Mouse (Mus musculus): ENCODE results near the gene Tbc1d32. TPM values are rescaled to one million over a fixed set of nuclear protein-coding genes. Genes with fewer than 3 reads are reported as not detected.
"Not testable (repeated sequence)": the region's sequence is repeated elsewhere in the genome, so short reads cannot be mapped to it uniquely, and the experiment has no call there.

The Tbc1d32 gene
- 3.3 and 3.5 TPM in 2 replicates for polyA plus RNA-seq (2015; fragmentation: Nextera tagmentation; extraction: Ambion mirVana)

DNA sequence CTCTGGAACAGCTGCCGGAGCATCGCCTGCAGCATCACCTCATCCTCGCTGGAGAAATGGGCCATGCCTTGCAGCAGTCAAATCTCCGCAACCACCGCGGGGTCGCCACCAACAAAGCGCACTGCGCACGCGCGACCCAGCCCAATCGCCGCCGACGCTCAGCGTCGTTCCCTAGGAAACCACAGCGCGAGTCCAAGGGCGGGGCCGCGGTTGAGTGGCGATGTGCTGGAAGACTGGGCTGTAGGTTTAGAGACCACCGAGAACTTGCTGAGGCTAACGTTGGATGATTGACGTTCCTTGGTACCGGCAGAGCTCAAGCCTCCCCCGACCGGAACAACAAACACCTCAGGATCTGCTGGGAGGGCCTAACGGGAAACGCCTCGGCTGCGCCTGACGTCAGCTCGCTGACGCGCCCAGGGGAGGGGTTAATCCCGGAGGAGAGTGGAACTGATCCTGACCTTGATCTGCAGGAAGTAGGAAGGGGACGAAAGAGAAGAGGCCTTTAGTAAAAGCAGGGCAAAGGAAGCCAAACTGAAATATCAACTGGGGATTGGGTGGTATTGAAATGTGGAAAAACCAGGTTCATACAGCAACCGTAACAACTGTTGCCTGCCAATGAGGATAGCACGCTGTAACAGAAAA, at the start of gene Tbc1d32:
Tbc1d32 (minus strand) TSS at position 122 of the 642 bp plus-strand sequence.
- peak within 1 kb of the TSS; percentile 62 for H3K4me2 ChIP-seq (replicated peaks)
- WGBS: 3% methylated on average over 42 of the region's 42 CpGs
- H3K27me3 ChIP-seq: no peaks in the 10 kb centered on the region
- ATAC-seq (ENCODE audit: low FRiP score, low read depth): peak; percentile 98
- H3K27ac ChIP-seq: peak within 1 kb of the TSS; percentile 88
- H3K9ac ChIP-seq: peak within 1 kb of the TSS; percentile 73
- H3K4me1 ChIP-seq: peaks cover 8% of the 10 kb centered on the region
- no peaks in the 10 kb centered on the region for H3K9me3 ChIP-seq
- H3K36me3 ChIP-seq: no peaks in the 10 kb centered on the region
- peak within 1 kb of the TSS; percentile 57 for H3K4me3 ChIP-seq

DNA sequence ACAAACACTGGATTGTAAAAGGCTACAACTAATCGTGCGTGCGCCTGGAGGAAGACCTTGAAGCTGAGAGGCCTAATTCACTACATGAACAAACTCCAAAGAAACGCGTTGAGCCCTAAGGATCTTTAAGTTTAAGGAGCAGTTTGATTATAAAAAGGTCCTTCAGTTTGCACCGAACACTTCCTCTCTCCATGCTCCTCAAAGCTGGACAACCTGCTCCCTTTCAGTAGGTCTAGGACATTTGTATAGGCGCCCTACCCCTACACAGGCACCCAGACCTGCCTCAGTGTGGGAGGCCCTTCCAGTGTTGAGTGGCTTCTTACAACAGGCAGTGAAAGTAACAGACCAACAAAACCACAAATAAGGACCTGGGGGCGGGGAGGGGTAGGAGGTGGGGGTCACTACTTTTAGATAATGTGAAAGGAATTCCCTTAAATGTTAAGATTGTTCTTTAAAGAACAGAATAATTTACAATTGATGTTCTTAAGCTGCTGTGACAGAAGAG, 666 bp downstream of the Tbc1d32 start:
- peak overlapping the region; percentile 57 for H3K4me3 ChIP-seq
- H3K4me1 ChIP-seq: peaks cover 8% of the 10 kb centered on the region
- no peaks in the 10 kb centered on the region for H3K9me3 ChIP-seq
- H3K36me3 ChIP-seq: no peaks in the 10 kb centered on the region
- WGBS: 73% methylated on average over 8 of the region's 8 CpGs
- H3K27ac ChIP-seq: no peak overlapping the region
- no peak for ATAC-seq (ENCODE audit: low FRiP score, low read depth)
- peak overlapping the region; percentile 73 for H3K9ac ChIP-seq
- H3K27me3 ChIP-seq: no peaks in the 10 kb centered on the region
- H3K4me2 ChIP-seq (replicated peaks): peak overlapping the region; percentile 62

DNA sequence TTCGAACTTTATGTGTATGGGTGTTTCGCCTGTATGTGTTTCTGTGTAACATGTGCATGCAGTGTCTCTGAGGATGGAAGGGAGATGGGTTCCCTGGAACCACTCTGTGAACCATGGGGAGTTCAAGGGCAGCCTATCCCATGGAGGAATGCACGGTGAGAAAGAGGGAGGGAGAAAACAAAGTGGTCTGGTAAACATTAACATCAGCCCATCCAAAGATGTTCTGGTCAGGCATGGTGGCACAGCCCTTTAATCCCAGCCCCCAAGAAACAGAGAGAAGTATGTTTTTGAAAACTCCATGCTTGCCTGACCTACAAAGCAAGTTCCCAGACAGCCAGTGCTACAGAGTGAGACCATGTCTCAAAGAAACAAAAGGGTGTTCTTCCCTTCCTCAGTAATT, 12.7 kb downstream of the Tbc1d32 start:
- Histone ChIP-seq H3K9ac (no peak overlapping the region), H3K27ac (no peak overlapping the region), H3K4me2 (replicated peaks) (no peak overlapping the region), H3K36me3 (no peaks in the 10 kb centered on the region), H3K4me1 (no peaks in the 10 kb centered on the region), H3K4me3 (no peak overlapping the region), H3K9me3 (no peaks in the 10 kb centered on the region), H3K27me3 (no peaks in the 10 kb centered on the region)
- 78% methylated on average over 3 of the region's 3 CpGs for WGBS
- no peak for ATAC-seq (ENCODE audit: low FRiP score, low read depth)

- 84% methylated on average over 1 of the region's 1 CpGs for WGBS
- Histone ChIP-seq H3K27ac (no peak overlapping the region), H3K4me2 (replicated peaks) (no peak overlapping the region), H3K27me3 (no peaks in the 10 kb centered on the region), H3K4me1 (no peaks in the 10 kb centered on the region), H3K9me3 (no peaks in the 10 kb centered on the region), H3K4me3 (no peak overlapping the region), H3K9ac (no peak overlapping the region), H3K36me3 (peaks cover 4% of the 10 kb centered on the region; the same call in 1 of the 2 replicates)
- no peak for ATAC-seq (ENCODE audit: low FRiP score, low read depth)
Measured at GRCm38 (mm10) chr10:56210343-56210742, 18.1 kb downstream of the Tbc1d32 start.

- no peaks in the 10 kb centered on the region for H3K27me3 ChIP-seq
- no peaks in the 10 kb centered on the region for H3K4me1 ChIP-seq
- ATAC-seq (ENCODE audit: low FRiP score, low read depth): peak; percentile 83
- no peaks in the 10 kb centered on the region for H3K9me3 ChIP-seq
- WGBS: 31% methylated on average over 8 of the region's 8 CpGs
- peaks cover 4% of the 10 kb centered on the region; the same call in 1 of the 2 replicates for H3K36me3 ChIP-seq
- H3K4me3 ChIP-seq: no peak overlapping the region
- no peak overlapping the region for H3K4me2 ChIP-seq (replicated peaks)
- no peak overlapping the region for H3K27ac ChIP-seq
- H3K9ac ChIP-seq: no peak overlapping the region
Measured at GRCm38 (mm10) chr10:56206802-56207404, 21.6 kb downstream of the Tbc1d32 start.

DNA sequence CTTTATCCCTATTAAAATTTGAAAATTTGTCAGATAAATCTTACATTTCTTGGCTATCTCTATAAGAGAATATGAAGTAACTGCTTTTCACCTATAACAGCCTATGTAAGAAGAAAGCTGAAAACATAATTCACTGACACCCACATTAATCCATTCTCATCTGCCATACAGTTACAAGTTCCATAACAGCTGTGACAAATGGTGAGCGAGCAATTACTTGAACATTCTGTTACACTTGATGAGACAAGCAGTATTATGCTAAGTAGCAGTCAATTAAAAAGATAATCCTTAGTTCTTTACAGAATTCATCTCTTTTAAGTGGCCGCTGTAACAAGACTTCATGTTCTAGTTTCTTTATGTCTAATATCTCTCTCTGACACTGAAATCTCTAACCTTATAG, 24.1 kb downstream of the Tbc1d32 start:
- 93% methylated on average over 2 of the region's 2 CpGs for WGBS
- Histone ChIP-seq H3K9me3 (no peaks in the 10 kb centered on the region), H3K4me2 (replicated peaks) (no peak overlapping the region), H3K4me3 (no peak overlapping the region), H3K27me3 (no peaks in the 10 kb centered on the region), H3K36me3 (no peaks in the 10 kb centered on the region; the same call in 1 of the 2 replicates), H3K9ac (no peak overlapping the region), H3K27ac (no peak overlapping the region), H3K4me1 (no peaks in the 10 kb centered on the region)
- no peak for ATAC-seq (ENCODE audit: low FRiP score, low read depth)

GRCm38 (mm10) chr10:56199902-56200301, 28.6 kb downstream of the Tbc1d32 start:
- Histone ChIP-seq H3K27me3 (no peaks in the 10 kb centered on the region), H3K4me3 (no peak overlapping the region), H3K27ac (no peak overlapping the region), H3K9me3 (no peaks in the 10 kb centered on the region), H3K9ac (no peak overlapping the region), H3K4me2 (replicated peaks) (no peak overlapping the region), H3K4me1 (peaks cover 8% of the 10 kb centered on the region; the same call in 1 of the 2 replicates), H3K36me3 (no peaks in the 10 kb centered on the region; the same call in 1 of the 2 replicates)
- no peak for ATAC-seq (ENCODE audit: low FRiP score, low read depth)

DNA sequence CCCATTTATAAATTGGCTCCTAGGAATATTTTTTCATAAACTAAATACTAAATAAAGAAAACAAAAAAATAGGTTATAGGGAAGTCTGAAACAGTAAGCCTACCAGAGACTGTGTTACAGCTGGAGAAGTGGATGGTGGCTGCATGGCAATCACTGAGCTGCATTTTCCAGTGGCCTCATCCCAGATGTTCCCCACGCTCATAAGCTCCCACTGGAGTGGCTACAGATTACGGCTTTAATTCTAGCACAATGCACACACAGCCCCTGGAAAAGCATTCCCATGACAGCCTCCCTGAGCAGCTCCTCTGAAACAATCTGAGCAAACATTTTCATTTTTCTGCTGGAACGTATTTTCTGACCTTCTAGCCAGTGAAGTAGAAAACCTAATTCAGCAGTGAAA, 29.8 kb downstream of the Tbc1d32 start:
- no peaks in the 10 kb centered on the region for H3K27me3 ChIP-seq
- H3K4me1 ChIP-seq: peaks cover 8% of the 10 kb centered on the region; the same call in 1 of the 2 replicates
- no peak overlapping the region for H3K9ac ChIP-seq
- no peaks in the 10 kb centered on the region for H3K9me3 ChIP-seq
- H3K4me2 ChIP-seq (replicated peaks): no peak overlapping the region
- WGBS: 47% methylated on average over 3 of the region's 3 CpGs
- no peak for ATAC-seq (ENCODE audit: low FRiP score, low read depth)
- H3K36me3 ChIP-seq: no peaks in the 10 kb centered on the region; the same call in 1 of the 2 replicates
- no peak overlapping the region for H3K4me3 ChIP-seq
- no peak overlapping the region for H3K27ac ChIP-seq

DNA sequence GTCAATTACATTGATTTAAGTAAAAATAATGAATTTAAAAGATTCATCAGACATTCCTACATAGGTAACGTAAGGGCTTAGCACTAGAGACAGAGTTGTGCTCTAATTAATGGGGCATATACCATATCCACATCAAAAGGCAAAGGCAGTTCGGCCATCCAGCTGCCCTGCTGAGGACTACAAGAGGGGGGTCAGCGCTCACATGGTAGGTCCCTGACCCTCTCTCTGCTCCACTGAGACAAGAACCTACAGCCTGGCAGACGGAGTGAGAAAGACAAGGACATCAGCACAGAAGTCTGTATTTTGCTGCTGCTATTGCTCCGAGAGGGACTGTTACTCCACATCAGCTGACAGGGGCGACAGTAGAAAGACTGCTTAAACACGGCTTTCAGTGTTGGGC, 34.2 kb downstream of the Tbc1d32 start:
- 76% methylated on average over 7 of the region's 7 CpGs for WGBS
- Histone ChIP-seq H3K27me3 (no peaks in the 10 kb centered on the region), H3K4me3 (no peak overlapping the region), H3K4me1 (peaks cover 8% of the 10 kb centered on the region; the same call in 1 of the 2 replicates), H3K9me3 (no peaks in the 10 kb centered on the region), H3K36me3 (peaks cover 6% of the 10 kb centered on the region; the same call in 1 of the 2 replicates), H3K27ac (no peak overlapping the region), H3K4me2 (replicated peaks) (no peak overlapping the region), H3K9ac (no peak overlapping the region)
- ATAC-seq (ENCODE audit: low FRiP score, low read depth): no peak

GRCm38 (mm10) chr10:56181727-56182126, 46.8 kb downstream of the Tbc1d32 start:
- Histone ChIP-seq H3K9me3 (no peaks in the 10 kb centered on the region), H3K4me2 (replicated peaks) (no peak overlapping the region), H3K27me3 (no peaks in the 10 kb centered on the region), H3K4me1 (no peaks in the 10 kb centered on the region), H3K4me3 (no peak overlapping the region), H3K9ac (no peak overlapping the region), H3K27ac (no peak overlapping the region), H3K36me3 (peaks cover 8% of the 10 kb centered on the region)
- 85% methylated on average over 1 of the region's 1 CpGs for WGBS
- ATAC-seq (ENCODE audit: low FRiP score, low read depth): no peak

DNA sequence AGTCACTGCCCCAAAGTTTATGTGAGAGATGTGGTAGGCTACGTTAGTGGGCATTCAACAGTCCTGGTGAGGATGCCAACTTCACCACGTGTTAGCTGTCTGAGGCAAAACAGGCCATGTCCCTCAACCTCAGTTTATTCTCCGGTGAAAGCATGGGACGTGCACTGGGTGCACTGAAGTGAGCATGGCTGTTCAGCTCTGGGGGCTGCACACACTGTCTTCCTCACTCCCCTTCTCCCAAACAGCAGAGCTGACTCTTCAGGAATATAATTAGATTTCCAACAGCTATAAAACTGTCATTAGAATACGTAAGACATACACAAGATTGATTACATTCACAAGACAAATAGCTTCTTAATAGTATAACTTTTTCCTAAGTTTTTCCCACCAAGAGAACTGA, 55.3 kb downstream of the Tbc1d32 start:
- Histone ChIP-seq H3K9ac (no peak overlapping the region), H3K36me3 (peaks cover 10% of the 10 kb centered on the region; the same call in 1 of the 2 replicates), H3K9me3 (no peaks in the 10 kb centered on the region), H3K27me3 (no peaks in the 10 kb centered on the region), H3K4me3 (no peak overlapping the region), H3K4me1 (no peaks in the 10 kb centered on the region), H3K4me2 (replicated peaks) (no peak overlapping the region), H3K27ac (no peak overlapping the region)
- no peak for ATAC-seq (ENCODE audit: low FRiP score, low read depth)
- WGBS: 77% methylated on average over 5 of the region's 5 CpGs

DNA sequence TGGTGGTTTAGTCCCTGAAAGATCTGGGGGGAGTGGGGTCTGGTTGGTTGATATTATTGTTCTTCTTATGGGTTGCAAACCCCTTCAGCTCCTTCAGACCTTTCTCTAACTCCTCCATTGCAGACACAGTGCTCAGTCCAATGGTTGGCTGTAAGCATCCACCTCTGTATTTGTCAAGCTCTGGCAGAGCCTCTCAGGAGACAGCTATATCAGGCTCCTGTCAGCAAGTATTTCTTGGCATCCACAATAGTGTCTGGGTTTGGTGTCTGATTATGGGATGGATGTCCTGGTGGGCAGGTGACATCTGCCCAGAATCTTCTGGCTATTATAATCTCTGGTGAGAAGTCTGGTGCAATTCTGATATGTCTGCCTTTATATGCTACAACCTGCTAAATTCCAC, 60.8 kb downstream of the Tbc1d32 start:
- not testable (repeated sequence) for H3K27ac ChIP-seq; H3K9ac ChIP-seq; H3K27me3 ChIP-seq; H3K4me2 ChIP-seq (replicated peaks); ATAC-seq (ENCODE audit: low FRiP score, low read depth); H3K4me1 ChIP-seq; H3K4me3 ChIP-seq; H3K9me3 ChIP-seq
- peaks cover 10% of the 10 kb centered on the region; the same call in 1 of the 2 replicates for H3K36me3 ChIP-seq
